Mouse (Mus musculus) monocyte, adult 5-6 weeks (primary cell): Measurements from ENCODE around the gene Fam221b. TPM values are rescaled to one million over a fixed set of nuclear protein-coding genes. Genes with fewer than 3 reads are reported as not detected.

Experiments
- ATAC-seq: fragments of 153-309, 156-312 bp; replicated peaks from 2 replicates; pipeline ENCODE4 v1.8.0; 2017; ENCODE audit warnings: mild to moderate bottlenecking; ENCODE audit not compliant: low TSS enrichment, insufficient number of reproducible peaks, severe bottlenecking, poor library complexity, low FRiP score
- total RNA-seq: library from RNA; stranded (forward); fragments of 200-1000, 200-491, 200-594 nt; gene quantifications from 3 replicates; pipeline ENCODE4 v1.2.3, GENCODE M21; 2017

Gene Fam221b
- total RNA-seq, 1 experiment from 2014 or later = 1.0 TPM

- ATAC-seq = peak; percentile 45
Observed at GRCm38 (mm10) chr4:43672070-43672469, 3.1 kb upstream of the Fam221b start.

GRCm38 (mm10) chr4:43669428-43669794 lies 466 bp upstream of the Fam221b start:
- no peak for ATAC-seq

GRCm38 (mm10) chr4:43666412-43666811 lies 2.5 kb downstream of the Fam221b start:
- no peak for ATAC-seq

- ATAC-seq = no peak
Observed at GRCm38 (mm10) chr4:43657146-43657545, 11.8 kb downstream of the Fam221b start.

- peak; percentile 96 for ATAC-seq
Observed at GRCm38 (mm10) chr4:43656339-43657109, 12.4 kb downstream of the Fam221b start, which contains the start of gene Hint2. TSS of gene Hint2 (minus strand) at chr4:43656466.

- ATAC-seq = no peak
Observed at GRCm38 (mm10) chr4:43655656-43656338, 13.1 kb downstream of the Fam221b start.

GRCm38 (mm10) chr4:43653161-43654015 lies 15.6 kb downstream of the Fam221b start, which contains the start of gene Spag8:
TSS of gene Spag8 (minus strand) at chr4:43653594.
- ATAC-seq = no peak

- ATAC-seq = no peak
Observed at GRCm38 (mm10) chr4:43652726-43653125, 16.2 kb downstream of the Fam221b start.

GRCm38 (mm10) chr4:43649783-43650182 lies 19.2 kb downstream of the Fam221b start:
- no peak for ATAC-seq

- no peak for ATAC-seq
Observed at GRCm38 (mm10) chr4:43640491-43640890, 28.5 kb downstream of the Fam221b start.

GRCm38 (mm10) chr4:43640076-43640475 lies 28.9 kb downstream of the Fam221b start:
- ATAC-seq = no peak

GRCm38 (mm10) chr4:43636751-43637150 lies 32.2 kb downstream of the Fam221b start:
- ATAC-seq = no peak

GRCm38 (mm10) chr4:43634621-43635374 lies 34.1 kb downstream of the Fam221b start:
- no peak for ATAC-seq

GRCm38 (mm10) chr4:43633736-43634135 lies 35.2 kb downstream of the Fam221b start:
- ATAC-seq = no peak

GRCm38 (mm10) chr4:43633296-43633695 lies 35.6 kb downstream of the Fam221b start:
- no peak for ATAC-seq

- no peak for ATAC-seq
Observed at GRCm38 (mm10) chr4:43631956-43632920, 36.7 kb downstream of the Fam221b start.
